Mouse (Mus musculus) lung, postnatal 14 days (tissue): Measurements from ENCODE around the gene Vmn2r112.
"Not testable (repeated sequence)": the region's sequence is repeated elsewhere in the genome, so short reads cannot be mapped to it uniquely, and the experiment has no call there.

Source experiments
- DNase-seq: peaks from one replicate; pipeline ENCODE4 v3.0.0; 2021

The Vmn2r112 gene

DNA sequence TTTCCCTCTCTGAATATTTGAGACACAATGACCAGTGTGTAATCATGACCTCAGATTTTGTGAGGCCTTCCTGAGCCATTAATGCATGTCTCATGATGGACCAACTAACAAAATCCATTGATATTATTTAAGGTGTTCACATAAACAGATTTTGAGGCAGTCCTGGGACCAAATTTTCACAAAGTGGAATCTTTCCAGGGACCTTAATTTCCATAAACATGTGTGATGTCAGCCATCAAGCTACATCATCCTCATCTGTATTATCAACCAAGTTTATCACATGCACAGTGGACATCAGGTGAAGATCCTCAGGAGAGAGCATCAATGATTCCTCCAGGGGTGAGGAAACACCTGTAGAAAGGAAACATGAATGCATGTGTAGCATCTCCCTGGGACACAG is at the start of gene Vmn2r112:
TSS of gene Vmn2r112 (plus strand) at position 301 of the 400 bp plus-strand sequence.
- not testable (repeated sequence) for DNase-seq

DNA sequence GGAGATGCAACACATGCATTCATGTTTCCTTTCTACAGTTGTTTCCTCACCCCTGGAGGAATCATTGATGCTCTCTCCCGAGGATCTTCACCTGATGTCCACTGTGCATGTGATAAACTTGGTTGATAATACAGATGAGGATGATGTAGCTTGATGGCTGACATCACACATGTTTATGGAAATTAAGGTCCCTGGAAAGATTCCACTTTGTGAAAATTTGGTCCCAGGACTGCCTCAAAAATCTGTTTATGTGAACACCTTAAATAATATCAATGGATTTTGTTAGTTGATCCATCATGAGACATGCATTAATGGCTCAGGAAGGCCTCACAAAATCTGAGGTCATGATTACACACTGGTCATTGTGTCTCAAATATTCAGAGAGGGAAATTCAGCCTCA is 27.4 kb upstream of the Vmn2r112 start, which contains the start of gene Vmn2r111:
TSS of gene Vmn2r111 (minus strand) at position 101 of the 400 bp plus-strand sequence.
- DNase-seq, result not testable (repeated sequence)

DNA sequence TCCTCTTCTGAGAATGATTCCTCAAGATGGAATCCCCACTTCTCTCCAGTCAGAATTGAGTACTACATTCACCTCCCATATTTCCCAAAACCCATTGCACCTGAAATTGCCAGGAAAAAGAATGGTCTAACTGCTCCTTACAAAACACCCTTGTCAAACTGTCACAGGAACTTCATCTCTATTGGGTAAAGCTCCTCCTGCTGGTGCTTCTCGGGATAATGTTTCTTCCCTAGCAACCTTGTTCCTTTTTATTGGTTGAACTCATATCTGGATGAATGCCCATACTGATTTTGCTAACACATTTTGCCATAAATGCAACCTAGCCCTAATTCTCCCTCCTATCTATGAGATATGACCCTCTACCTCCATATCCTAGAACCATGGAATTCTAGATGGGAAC is 29.9 kb downstream of the Vmn2r112 start:
- no peak for DNase-seq
